Mouse (Mus musculus) embryo, embryonic 9.5 days (tissue): ENCODE measurements around the gene Lrif1.
A peak's percentile ranks its signal among the peaks of the same experiment; 100 is the strongest.
"Not testable (repeated sequence)": the region's sequence is repeated elsewhere in the genome, so short reads cannot be mapped to it uniquely, and the experiment has no call there.

ENCODE experiments used
- DNase-seq: peaks from one replicate; pipeline ENCODE4 v3.0.0-alpha.2; 2017; ENCODE audit errors: extremely low spot score

The Lrif1 gene

GRCm38 (mm10) chr3:106684830-106685229 is at the start of gene Lrif1:
Gene Lrif1, plus strand, starts transcription at chr3:106684987.
- DNase-seq = peak; percentile 82

- not testable (repeated sequence) for DNase-seq
These were observed 12.0 kb upstream of the Lrif1 start for GRCm38 (mm10) chr3:106672811-106673210.

- no peak for DNase-seq
These were observed 594 bp downstream of the Lrif1 start for GRCm38 (mm10) chr3:106685381-106685780.

- peak; percentile 88 for DNase-seq
These were observed 36.7 kb downstream of the Lrif1 start for GRCm38 (mm10) chr3:106721397-106722027.

- DNase-seq = peak; percentile 82
These were observed 37.5 kb downstream of the Lrif1 start for GRCm38 (mm10) chr3:106722028-106722945.

- DNase-seq = no peak
These were observed 71.1 kb downstream of the Lrif1 start for GRCm38 (mm10) chr3:106755898-106756297.

- no peak for DNase-seq
These were observed 87.0 kb downstream of the Lrif1 start for GRCm38 (mm10) chr3:106771834-106772233.

- DNase-seq = no peak
These were observed 100.3 kb downstream of the Lrif1 start for GRCm38 (mm10) chr3:106785130-106785529.
